Mouse (Mus musculus) hindbrain, embryonic 10.5 days (tissue): ENCODE results near the gene Snrnp48. TPM values are rescaled to one million over a fixed set of nuclear protein-coding genes. Genes with fewer than 3 reads are reported as not detected.

Source experiments
- DNase-seq: peaks from one replicate; pipeline ENCODE4 v3.0.0-alpha.2; 2017; ENCODE audit warnings: low spot score
- H3K27ac ChIP-seq: fragments of 300-500 bp; sonication (generic); 2 replicates; pipeline ENCODE4 v1.5.1; 2016; ENCODE audit warnings: mild to moderate bottlenecking, moderate library complexity
- H3K27me3 ChIP-seq: fragments of 300-500 bp; sonication (generic); 2 replicates; pipeline ENCODE4 v1.6.1; 2016; ENCODE audit warnings: mild to moderate bottlenecking; ENCODE audit not compliant: poor library complexity, insufficient read depth, severe bottlenecking
- H3K36me3 ChIP-seq: fragments of 300-500 bp; sonication (generic); 2 replicates; pipeline ENCODE4 v1.6.1; 2016; ENCODE audit warnings: mild to moderate bottlenecking, moderate library complexity
- H3K4me1 ChIP-seq: fragments of 300-500 bp; sonication (generic); replicated peaks from 2 replicates; pipeline ENCODE4 v1.6.1; 2016; ENCODE audit warnings: mild to moderate bottlenecking
- H3K4me3 ChIP-seq: fragments of 300-500 bp; sonication (generic); 2 replicates; pipeline ENCODE4 v1.5.1; 2016; ENCODE audit warnings: mild to moderate bottlenecking, moderate library complexity
- H3K9me3 ChIP-seq: fragments of 300-500 bp; sonication (generic); 2 replicates; pipeline ENCODE4 v1.6.1; 2016; ENCODE audit warnings: mild to moderate bottlenecking, moderate library complexity
- WGBS: fragments of 180-500 bp; shearing (Covaris S2); methylation state at CpG from one replicate; pipeline ENCODE4 v1.1.7; 2016; 5-methylcytosine and 5-hydroxymethylcytosine counted together
- polyA plus RNA-seq: library from polyadenylated mRNA; unstranded; fragments of >200 nt; fragmentation: Nextera tagmentation; extraction: Ambion mirVana; gene quantifications from 2 replicates; pipeline ENCODE4 v1.2.1, GENCODE M21; 2016

Snrnp48 gene
- 25.2 and 34.3 TPM in 2 replicates for polyA plus RNA-seq

- WGBS: under 1% methylated on average over 59 of the region's 59 CpGs
These were observed at the start of gene Snrnp48 for GRCm38 (mm10) chr13:38204702-38205482. Snrnp48 (plus strand) TSS chr13:38204938.

GRCm38 (mm10) chr13:38155523-38155922 lies 49.2 kb upstream of the Snrnp48 start:
- H3K4me3 ChIP-seq: no peak overlapping the region
- H3K27me3 ChIP-seq: peaks cover 90% of the 10 kb centered on the region
- H3K36me3 ChIP-seq: no peaks in the 10 kb centered on the region
- WGBS: 3% methylated on average over 2 of the region's 2 CpGs
- H3K9me3 ChIP-seq: no peaks in the 10 kb centered on the region
- H3K27ac ChIP-seq: no peak overlapping the region
- peaks cover 34% of the 10 kb centered on the region for H3K4me1 ChIP-seq
- peak; percentile 74 for DNase-seq

More at GRCm38 (mm10) chr13:38204702-38205482, at the start of gene Snrnp48:
- DNase-seq: peak; percentile 90
- no peaks in the 10 kb centered on the region for H3K27me3 ChIP-seq
- peaks cover 14% of the 10 kb centered on the region for H3K4me1 ChIP-seq
- H3K36me3 ChIP-seq: peaks cover 24% of the 10 kb centered on the region
- H3K4me3 ChIP-seq: peak within 1 kb of the TSS; percentile 71
- peak within 1 kb of the TSS; percentile 90 for H3K27ac ChIP-seq
- no peaks in the 10 kb centered on the region for H3K9me3 ChIP-seq

- no peak for DNase-seq
- Histone ChIP-seq H3K9me3 (no peaks in the 10 kb centered on the region), H3K36me3 (no peaks in the 10 kb centered on the region), H3K27ac (no peak overlapping the region), H3K27me3 (peaks cover 69% of the 10 kb centered on the region), H3K4me3 (no peak overlapping the region), H3K4me1 (peaks cover 15% of the 10 kb centered on the region)
- WGBS: 18% methylated on average over 6 of the region's 6 CpGs
These were observed 47.1 kb upstream of the Snrnp48 start for GRCm38 (mm10) chr13:38157635-38158034.

GRCm38 (mm10) chr13:38162002-38162401 lies 42.7 kb upstream of the Snrnp48 start:
- Histone ChIP-seq H3K4me1 (no peaks in the 10 kb centered on the region), H3K9me3 (no peaks in the 10 kb centered on the region), H3K36me3 (no peaks in the 10 kb centered on the region), H3K4me3 (no peak overlapping the region), H3K27ac (no peak overlapping the region), H3K27me3 (peaks cover 27% of the 10 kb centered on the region)
- DNase-seq: no peak
- 76% methylated on average over 2 of the region's 2 CpGs for WGBS

- Histone ChIP-seq H3K27me3 (peaks cover 21% of the 10 kb centered on the region), H3K4me1 (no peaks in the 10 kb centered on the region), H3K4me3 (no peak overlapping the region), H3K36me3 (no peaks in the 10 kb centered on the region), H3K27ac (no peak overlapping the region), H3K9me3 (no peaks in the 10 kb centered on the region)
- WGBS: 54% methylated on average over 11 of the region's 11 CpGs
- DNase-seq: no peak
These were observed 42.1 kb upstream of the Snrnp48 start for GRCm38 (mm10) chr13:38162668-38163067.

- 89% methylated on average over 11 of the region's 11 CpGs for WGBS
- Histone ChIP-seq H3K4me3 (no peak overlapping the region), H3K36me3 (no peaks in the 10 kb centered on the region), H3K9me3 (no peaks in the 10 kb centered on the region), H3K27ac (no peak overlapping the region), H3K27me3 (no peaks in the 10 kb centered on the region), H3K4me1 (no peaks in the 10 kb centered on the region; the same call in 1 of the 2 replicates)
- no peak for DNase-seq
These were observed 39.8 kb upstream of the Snrnp48 start for GRCm38 (mm10) chr13:38164932-38165331.

GRCm38 (mm10) chr13:38167056-38167455 lies 37.7 kb upstream of the Snrnp48 start:
- Histone ChIP-seq H3K4me1 (peaks cover 5% of the 10 kb centered on the region; the same call in 1 of the 2 replicates), H3K9me3 (no peaks in the 10 kb centered on the region), H3K27me3 (no peaks in the 10 kb centered on the region), H3K27ac (no peak overlapping the region), H3K4me3 (no peak overlapping the region), H3K36me3 (no peaks in the 10 kb centered on the region)
- no peak for DNase-seq
- WGBS: 78% methylated on average over 3 of the region's 3 CpGs

GRCm38 (mm10) chr13:38170707-38171144 lies 34.0 kb upstream of the Snrnp48 start:
- WGBS: 43% methylated on average over 4 of the region's 4 CpGs
- peak; percentile 7 for DNase-seq
- Histone ChIP-seq H3K27me3 (no peaks in the 10 kb centered on the region), H3K4me3 (no peak overlapping the region), H3K9me3 (no peaks in the 10 kb centered on the region), H3K36me3 (no peaks in the 10 kb centered on the region), H3K4me1 (peaks cover 5% of the 10 kb centered on the region; the same call in 1 of the 2 replicates), H3K27ac (peak overlapping the region; percentile 45; the same call in 1 of the 2 replicates)

- no peak for DNase-seq
These were observed 11.3 kb upstream of the Snrnp48 start for GRCm38 (mm10) chr13:38193406-38193805.

GRCm38 (mm10) chr13:38201413-38201812 lies 3.3 kb upstream of the Snrnp48 start:
- H3K9me3 ChIP-seq: peaks cover 12% of the 10 kb centered on the region
- 84% methylated on average over 6 of the region's 6 CpGs for WGBS
- H3K36me3 ChIP-seq: no peaks in the 10 kb centered on the region
- no peak for DNase-seq
- no peaks in the 10 kb centered on the region for H3K27me3 ChIP-seq
- no peak overlapping the region for H3K27ac ChIP-seq
- no peak overlapping the region for H3K4me3 ChIP-seq
- H3K4me1 ChIP-seq: peaks cover 14% of the 10 kb centered on the region

More at GRCm38 (mm10) chr13:38193406-38193805, 11.3 kb upstream of the Snrnp48 start:
- no peak overlapping the region for H3K4me3 ChIP-seq
- no peak overlapping the region for H3K27ac ChIP-seq
- H3K4me1 ChIP-seq: no peaks in the 10 kb centered on the region
- H3K27me3 ChIP-seq: no peaks in the 10 kb centered on the region
- WGBS: 85% methylated on average over 10 of the region's 10 CpGs
- H3K9me3 ChIP-seq: peaks cover 29% of the 10 kb centered on the region
- 0 out of 2 replicates have a peak, but pooled peaks cover 11% of the 10 kb centered on the region for H3K36me3 ChIP-seq

GRCm38 (mm10) chr13:38204171-38204570 lies 567 bp upstream of the Snrnp48 start:
- no peak for DNase-seq
- no peak overlapping the region; the same call in 1 of the 2 replicates for H3K27ac ChIP-seq
- 62% methylated on average over 4 of the region's 4 CpGs for WGBS
- H3K27me3 ChIP-seq: no peaks in the 10 kb centered on the region
- peaks cover 17% of the 10 kb centered on the region for H3K36me3 ChIP-seq
- no peaks in the 10 kb centered on the region for H3K9me3 ChIP-seq
- H3K4me3 ChIP-seq: peak overlapping the region; percentile 71
- peaks cover 14% of the 10 kb centered on the region for H3K4me1 ChIP-seq

GRCm38 (mm10) chr13:38211122-38211521 lies 6.4 kb downstream of the Snrnp48 start:
- WGBS: 98% methylated on average over 5 of the region's 5 CpGs
- peaks cover 84% of the 10 kb centered on the region for H3K36me3 ChIP-seq
- H3K27me3 ChIP-seq: no peaks in the 10 kb centered on the region
- peaks cover 4% of the 10 kb centered on the region for H3K4me1 ChIP-seq
- no peak overlapping the region for H3K27ac ChIP-seq
- no peaks in the 10 kb centered on the region for H3K9me3 ChIP-seq
- no peak for DNase-seq
- no peak overlapping the region for H3K4me3 ChIP-seq

- Histone ChIP-seq H3K27ac (no peak overlapping the region), H3K9me3 (no peaks in the 10 kb centered on the region; the same call in 1 of the 2 replicates), H3K4me1 (no peaks in the 10 kb centered on the region), H3K4me3 (no peak overlapping the region), H3K36me3 (peaks cover 98% of the 10 kb centered on the region), H3K27me3 (no peaks in the 10 kb centered on the region)
- no peak for DNase-seq
- WGBS: 88% methylated on average over 3 of the region's 3 CpGs
These were observed 13.9 kb downstream of the Snrnp48 start for GRCm38 (mm10) chr13:38218686-38219085.
